Mouse (Mus musculus) brain, embryonic 14.5 days (tissue): ENCODE measurements around the gene Nkain4. TPM values are rescaled to one million over a fixed set of nuclear protein-coding genes. Genes with fewer than 3 reads are reported as not detected.

Experiments
- DNase-seq: peaks from one replicate; pipeline ENCODE4 v3.0.0-alpha.2; 2011; ENCODE audit warnings: low read depth
- CTCF ChIP-seq: fragments of 200-500 bp; IDR thresholded peaks from 2 replicates; pipeline ENCODE4 v1.5.1; 2012; ENCODE audit warnings: inconsistent platforms, mild to moderate bottlenecking, moderate library complexity, borderline replicate concordance; ENCODE audit not compliant: insufficient read depth, insufficient read length; ENCODE audit errors: extremely low read depth
- POLR2A ChIP-seq: fragments of 200-500 bp; IDR thresholded peaks from 2 replicates; pipeline ENCODE4 v1.6.1; 2012; ENCODE audit warnings: mild to moderate bottlenecking, inconsistent platforms, borderline replicate concordance; ENCODE audit not compliant: poor library complexity, insufficient read depth, insufficient read length, severe bottlenecking; ENCODE audit errors: extremely low read depth
- polyA plus RNA-seq: library from polyadenylated mRNA; depleted of rRNA; stranded (reverse); fragments of >200 nt; gene quantifications from 2 replicates; pipeline ENCODE4 v1.2.3, GENCODE M21; 2012; rRNA removed

The Nkain4 gene
- polyA plus RNA-seq, 1 experiment = 63.1 TPM

DNA sequence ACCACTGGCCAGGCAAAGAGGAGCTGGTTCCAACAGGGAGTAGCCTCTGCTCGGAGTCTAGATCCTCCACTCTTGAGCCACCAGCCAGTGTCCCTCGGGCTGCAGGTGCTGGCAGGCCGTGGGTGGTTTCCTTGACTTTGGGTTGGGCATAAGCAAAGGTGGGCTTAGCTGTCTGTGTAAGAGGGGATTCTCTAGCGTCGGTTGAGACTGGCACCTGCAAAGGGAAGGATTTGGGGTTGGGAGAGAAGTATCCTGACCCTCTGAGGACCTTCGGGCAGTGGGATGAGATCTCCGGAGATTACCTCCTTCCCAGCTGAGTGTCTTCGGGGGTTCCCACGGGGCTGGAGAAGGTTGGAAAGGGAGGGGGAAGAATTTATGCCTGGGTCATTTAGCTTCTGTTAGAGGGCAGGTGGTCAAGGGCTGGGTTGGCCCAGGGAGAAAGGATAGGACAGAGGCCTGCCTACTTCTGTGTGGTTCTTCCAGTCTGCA, 62.6 kb downstream of the Nkain4 start:
- DNase-seq = no peak
- TF ChIP-seq CTCF (no peak), POLR2A (no peak)

DNA sequence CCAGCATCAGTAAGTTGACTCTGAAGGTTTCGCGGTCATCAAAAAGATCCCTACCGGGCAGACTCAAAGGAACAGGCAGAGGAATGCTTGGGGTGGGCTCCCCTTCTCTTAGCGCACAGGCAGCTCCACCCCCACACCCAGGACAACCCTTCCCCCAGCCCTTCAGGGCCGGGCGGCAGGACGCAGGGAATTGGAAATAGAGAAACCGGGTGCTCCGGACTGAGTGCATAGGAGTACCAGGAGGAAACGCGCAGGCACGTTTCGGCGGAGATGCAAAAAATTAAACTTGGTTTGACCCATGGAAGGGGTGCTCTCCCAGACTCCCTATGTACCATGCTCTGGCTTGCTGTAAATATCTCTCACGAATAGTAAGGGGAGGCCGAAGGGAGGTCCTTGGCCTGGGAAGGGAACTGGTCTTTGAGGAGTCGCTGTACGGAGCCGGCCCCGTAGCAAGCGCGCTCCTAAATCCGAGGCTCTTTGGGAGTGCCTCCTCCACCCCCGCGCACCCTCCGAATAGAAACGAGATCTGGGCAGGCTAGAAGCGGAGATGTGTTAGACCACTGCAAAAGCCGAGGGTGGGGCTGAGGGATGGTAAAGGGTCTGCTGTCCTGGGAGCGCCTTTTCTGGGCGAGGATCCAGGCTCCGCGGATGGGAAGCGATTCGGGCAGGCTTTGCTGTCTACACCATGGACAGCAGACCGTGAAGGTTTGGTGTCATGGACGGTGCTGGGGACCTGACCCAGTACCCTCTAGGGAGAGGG, 63.2 kb downstream of the Nkain4 start:
- TF ChIP-seq POLR2A (no peak), CTCF (no peak)
- DNase-seq = peak; percentile 69

DNA sequence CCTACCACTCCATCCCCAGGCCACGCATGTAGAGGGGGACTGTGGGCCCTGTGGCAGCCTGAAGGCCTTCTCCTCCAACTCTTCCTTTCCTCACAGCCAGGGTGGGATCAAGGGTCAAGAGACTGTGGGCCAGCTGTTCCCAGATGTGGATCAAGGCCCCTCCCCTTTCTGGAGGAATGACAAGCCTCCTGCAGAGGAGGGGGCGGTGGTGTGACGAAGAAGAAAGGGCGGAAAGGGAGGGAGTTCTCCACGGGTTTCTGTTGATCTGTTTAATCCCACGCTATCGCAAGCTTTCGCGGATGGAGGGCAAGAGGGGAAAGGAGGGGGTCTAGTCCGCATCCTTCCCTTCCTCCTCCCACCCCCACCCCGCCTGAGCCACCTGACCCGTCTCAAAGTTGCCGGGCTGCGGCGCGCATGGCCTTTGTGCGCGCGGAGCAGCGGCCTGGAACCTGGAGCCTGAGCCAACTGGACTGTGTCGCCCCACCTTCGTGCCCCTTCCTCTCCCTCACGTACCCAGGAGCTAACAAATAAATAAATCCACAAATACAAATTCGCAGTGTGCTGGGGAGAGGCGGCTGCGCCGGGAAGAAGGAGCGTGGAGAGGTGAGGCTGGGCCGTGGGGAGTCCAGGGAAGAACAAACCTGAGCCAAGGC, 64.0 kb downstream of the Nkain4 start:
- TF ChIP-seq POLR2A = no peak
- TF ChIP-seq CTCF = no peak
- peak; percentile 79 for DNase-seq

DNA sequence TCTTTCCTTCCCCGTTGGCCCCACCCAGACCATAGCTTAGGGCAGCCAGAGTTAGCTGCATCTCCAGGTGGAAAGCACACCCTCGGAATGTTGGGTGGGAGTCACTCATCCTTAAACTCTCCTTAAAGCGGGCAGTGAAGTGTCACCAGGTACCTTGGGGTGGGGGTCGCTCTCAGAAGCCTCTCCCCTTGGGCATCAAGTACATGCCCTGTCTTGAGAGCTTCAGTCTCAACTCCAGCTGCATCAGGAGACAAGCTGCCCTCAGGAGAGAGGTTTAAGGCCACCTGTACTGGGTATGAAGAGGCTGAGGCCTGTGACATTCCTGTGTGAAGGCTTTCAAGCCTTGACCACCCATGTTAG, 64.6 kb downstream of the Nkain4 start:
- no peak for DNase-seq
- TF ChIP-seq CTCF (no peak), POLR2A (no peak)

DNA sequence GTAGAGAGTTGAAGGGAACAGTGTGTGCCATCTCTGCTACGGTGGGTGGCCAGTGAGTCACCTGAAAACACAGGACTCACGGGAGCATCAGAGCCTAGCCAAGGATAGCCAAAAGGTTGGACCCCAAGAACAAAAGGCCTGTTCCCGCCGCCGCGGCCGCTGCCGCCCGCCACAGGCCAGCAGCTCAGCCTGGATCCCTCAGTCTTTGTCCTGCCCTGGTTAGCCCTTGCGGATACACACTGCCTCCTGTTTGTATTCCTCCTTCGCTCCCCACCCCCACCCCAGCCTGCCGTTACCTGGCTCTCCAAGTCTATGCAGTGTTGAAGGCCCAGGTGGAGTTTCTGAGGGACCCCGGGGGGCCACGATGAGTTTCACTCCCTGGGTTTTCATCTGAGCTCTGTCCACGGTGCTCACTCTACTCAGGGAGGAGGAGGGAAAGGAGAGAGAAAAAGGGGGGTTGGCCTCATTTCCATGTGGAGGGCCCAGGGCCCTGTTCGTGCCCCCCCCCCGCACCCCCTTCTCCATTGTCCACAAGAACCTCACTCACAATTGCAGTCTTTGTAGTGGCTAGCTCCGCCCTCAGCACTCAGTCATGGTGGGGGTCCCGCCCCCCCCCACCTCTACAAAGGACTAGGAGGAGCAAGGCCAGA, 65.1 kb downstream of the Nkain4 start:
- peak; percentile 73 for DNase-seq
- TF ChIP-seq CTCF (no peak), POLR2A (no peak)

DNA sequence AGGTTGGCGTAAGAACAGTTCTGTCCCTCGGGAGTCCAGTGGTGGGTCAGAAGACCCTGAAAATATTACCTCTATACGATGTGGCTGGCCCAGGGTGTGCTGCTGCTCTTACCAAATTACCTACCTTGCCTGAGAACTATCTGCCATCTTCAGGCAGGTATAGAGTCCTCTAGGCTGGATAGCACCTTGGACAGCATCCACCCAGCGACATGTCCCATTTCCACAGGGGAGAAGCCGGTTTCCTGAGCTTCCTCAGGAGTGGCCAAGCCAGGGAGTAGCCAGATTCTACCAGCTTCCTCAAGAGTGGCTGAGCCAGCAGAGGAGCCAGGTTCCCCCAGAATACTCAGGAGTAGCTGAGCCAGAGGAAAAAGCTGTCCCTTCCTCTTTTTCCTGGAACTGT, 69.2 kb downstream of the Nkain4 start:
- no peak for DNase-seq
- TF ChIP-seq CTCF (no peak), POLR2A (no peak)

Other genes starting within 250 kb of the Nkain4 start
- gene Dido1, start 244.7 kb downstream of the Nkain4 start, polyA plus RNA-seq = 24.9 and 31.0 TPM in 2 replicates
- 62.8 and 64.7 TPM in 2 replicates for gene Gid8, start 244.6 kb downstream of the Nkain4 start, polyA plus RNA-seq
- 0.83 and 0.85 TPM in 2 replicates for gene Slc17a9, start 229.4 kb downstream of the Nkain4 start, polyA plus RNA-seq
- 8.5 and 10.6 TPM in 2 replicates for gene Bhlhe23, start 177.8 kb downstream of the Nkain4 start, polyA plus RNA-seq
- gene Ythdf1, start 33.8 kb downstream of the Nkain4 start, polyA plus RNA-seq = 67.0 and 68.5 TPM in 2 replicates
- 0.14 and 0.26 TPM in 2 replicates for gene Birc7, start 25.7 kb downstream of the Nkain4 start, polyA plus RNA-seq
- 104 and 109 TPM in 2 replicates for gene Arfgap1, start 12.5 kb upstream of the Nkain4 start, polyA plus RNA-seq
- gene Col20a1, start 31.8 kb upstream of the Nkain4 start, polyA plus RNA-seq = 0.98 and 1.2 TPM in 2 replicates
- 14.8 and 42.9 TPM in 2 replicates for gene Chrna4, start 88.8 kb upstream of the Nkain4 start, polyA plus RNA-seq
- gene Kcnq2, start 180.6 kb upstream of the Nkain4 start, polyA plus RNA-seq = 64.8 and 105 TPM in 2 replicates
- gene Eef1a2, start 202.3 kb upstream of the Nkain4 start, polyA plus RNA-seq = 85.1 and 133 TPM in 2 replicates
- 252 and 381 TPM in 2 replicates for gene Ppdpf, start 232.5 kb upstream of the Nkain4 start, polyA plus RNA-seq
- gene Ptk6, start 248.1 kb upstream of the Nkain4 start, polyA plus RNA-seq = 0.04 and 0.05 TPM in 2 replicates